Mouse (Mus musculus) limb, embryonic 14.5 days (tissue): ENCODE data around the gene Nell1. TPM values are rescaled to one million over a fixed set of nuclear protein-coding genes. Genes with fewer than 3 reads are reported as not detected.
A peak's percentile ranks its signal among the peaks of the same experiment; 100 is the strongest.

Source experiments
- ATAC-seq: fragments of 200-750 bp; cut with Nextera tagmentation; 2 replicates; pipeline ENCODE4 v1.8.0; 2017; ENCODE audit warnings: low read depth, moderate number of reproducible peaks, moderate TSS enrichment; ENCODE audit not compliant: low FRiP score
- DNase-seq: peaks from one replicate; pipeline ENCODE4 v3.0.0-alpha.2; 2015; ENCODE audit warnings: low spot score
- H3K27ac ChIP-seq: fragments of 300-500 bp; sonication (generic); replicated peaks from 2 replicates; pipeline ENCODE4 v1.5.1; 2014; ENCODE audit warnings: low read depth, mild to moderate bottlenecking, low read length, moderate library complexity, mixed read lengths
- H3K27me3 ChIP-seq: fragments of 300-500 bp; sonication (generic); 2 replicates; pipeline ENCODE4 v1.6.1; 2014; ENCODE audit warnings: low read length, mixed read lengths; ENCODE audit not compliant: control insufficient read depth, insufficient read depth
- H3K36me3 ChIP-seq: fragments of 300-500 bp; sonication (generic); 2 replicates; pipeline ENCODE4 v1.6.1; 2014; ENCODE audit warnings: mild to moderate bottlenecking, low read length, moderate library complexity, mixed read lengths; ENCODE audit not compliant: control insufficient read depth, insufficient read depth
- H3K4me1 ChIP-seq: fragments of 300-500 bp; sonication (generic); 2 replicates; pipeline ENCODE4 v1.6.1; 2014; ENCODE audit warnings: antibody characterized with exemption, low read length, mixed read lengths; ENCODE audit not compliant: control insufficient read depth, insufficient read depth
- H3K4me2 ChIP-seq: fragments of 300-500 bp; sonication (generic); replicated peaks from 2 replicates; pipeline ENCODE4 v1.6.1; 2014; ENCODE audit warnings: low read depth, mild to moderate bottlenecking, low read length, moderate library complexity; ENCODE audit not compliant: severe bottlenecking
- H3K4me3 ChIP-seq: fragments of 300-500 bp; sonication (generic); replicated peaks from 2 replicates; pipeline ENCODE4 v1.5.1; 2014; ENCODE audit warnings: low read length
- H3K9ac ChIP-seq: fragments of 300-500 bp; sonication (generic); 2 replicates; pipeline ENCODE4 v1.6.1; 2014; ENCODE audit warnings: mild to moderate bottlenecking, low read depth, low read length, moderate library complexity; ENCODE audit not compliant: severe bottlenecking
- H3K9me3 ChIP-seq: fragments of 300-500 bp; sonication (generic); 2 replicates; pipeline ENCODE4 v1.6.1; 2016; ENCODE audit warnings: low read length; ENCODE audit not compliant: control insufficient read depth
- POLR2A ChIP-seq: fragments of 200-500 bp; IDR thresholded peaks from 2 replicates; pipeline ENCODE4 v1.8.0; 2012; ENCODE audit warnings: inconsistent platforms, mild to moderate bottlenecking, moderate library complexity, borderline replicate concordance; ENCODE audit not compliant: insufficient read depth, insufficient read length; ENCODE audit errors: extremely low read depth
- WGBS: fragments of 180-500 bp; shearing (Covaris S2); extraction: QIAGEN DNeasy Blood & Tissue Kit; methylation state at CpG from one replicate; pipeline ENCODE4 v1.1.7; 2014; 5-methylcytosine and 5-hydroxymethylcytosine counted together
- polyA plus RNA-seq, 2 experiments: library from polyadenylated mRNA; depleted of rRNA in 1 of 2; stranded (reverse) in 1 of 2; unstranded in 1 of 2; fragments of >200 nt; fragmentation: Nextera tagmentation in 1 of 2; extraction: Ambion mirVana in 1 of 2; gene quantifications; 2 replicates each; pipeline versions ENCODE4 v1.2.1 to v1.2.3; 2012 to 2014

Gene Nell1
- polyA plus RNA-seq, 2 experiments = 4.8 to 5.2 TPM

DNA sequence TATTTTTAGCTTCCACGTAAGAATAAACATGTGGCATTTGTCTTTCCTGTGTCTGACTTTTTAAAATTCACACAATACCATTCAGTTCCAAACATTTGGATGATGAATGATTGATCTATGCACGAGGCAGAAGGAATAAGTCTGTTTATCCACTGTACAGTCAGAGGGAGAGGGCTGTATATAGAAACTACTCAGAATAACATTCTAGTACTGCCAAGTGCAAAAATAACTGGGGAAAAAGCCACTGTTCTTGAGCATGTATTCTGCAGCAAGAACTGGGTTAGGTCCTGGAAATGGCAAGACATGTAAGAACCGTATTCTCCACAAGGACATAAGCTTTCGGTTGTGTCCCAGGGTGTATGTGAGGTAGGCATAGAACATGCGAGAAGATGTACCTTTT is 187.9 kb downstream of the Nell1 start:
- Histone ChIP-seq H3K9me3 (no peaks in the 10 kb centered on the region), H3K27me3 (no peaks in the 10 kb centered on the region), H3K9ac (no peak overlapping the region), H3K36me3 (no peaks in the 10 kb centered on the region), H3K4me3 (no peak overlapping the region), H3K4me1 (no peaks in the 10 kb centered on the region), H3K27ac (no peak overlapping the region), H3K4me2 (no peak overlapping the region)
- WGBS = 83% methylated on average over 5 of the region's 5 CpGs
- DNase-seq (no peak), ATAC-seq (no peak)
- TF ChIP-seq POLR2A = no peak

DNA sequence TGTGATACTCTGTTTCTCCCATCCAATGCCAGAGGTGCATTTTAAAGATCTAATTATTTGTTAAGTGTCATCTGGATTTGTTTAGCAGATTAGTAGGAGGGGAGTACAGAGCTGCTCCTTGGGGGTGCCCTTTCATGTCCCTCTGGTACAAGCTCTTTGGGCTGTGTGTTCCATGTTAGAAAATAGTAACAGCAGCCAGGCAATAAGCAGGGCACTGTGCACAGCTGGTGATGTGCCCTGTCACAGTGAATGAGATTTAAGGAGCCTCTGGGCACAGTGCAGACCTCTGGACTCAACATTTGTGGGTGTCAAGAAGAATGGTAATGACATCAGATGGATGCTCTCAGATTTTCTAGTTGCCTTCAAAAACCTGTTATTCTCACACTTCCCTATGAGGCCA is 194.1 kb downstream of the Nell1 start:
- no peaks in the 10 kb centered on the region for H3K27me3 ChIP-seq
- no peak overlapping the region for H3K4me3 ChIP-seq
- H3K9ac ChIP-seq = no peak overlapping the region
- no peak overlapping the region for H3K4me2 ChIP-seq
- no peaks in the 10 kb centered on the region for H3K4me1 ChIP-seq
- no peaks in the 10 kb centered on the region for H3K36me3 ChIP-seq
- H3K9me3 ChIP-seq = no peaks in the 10 kb centered on the region
- TF ChIP-seq POLR2A = no peak
- DNase-seq (no peak), ATAC-seq (no peak)
- no peak overlapping the region for H3K27ac ChIP-seq

DNA sequence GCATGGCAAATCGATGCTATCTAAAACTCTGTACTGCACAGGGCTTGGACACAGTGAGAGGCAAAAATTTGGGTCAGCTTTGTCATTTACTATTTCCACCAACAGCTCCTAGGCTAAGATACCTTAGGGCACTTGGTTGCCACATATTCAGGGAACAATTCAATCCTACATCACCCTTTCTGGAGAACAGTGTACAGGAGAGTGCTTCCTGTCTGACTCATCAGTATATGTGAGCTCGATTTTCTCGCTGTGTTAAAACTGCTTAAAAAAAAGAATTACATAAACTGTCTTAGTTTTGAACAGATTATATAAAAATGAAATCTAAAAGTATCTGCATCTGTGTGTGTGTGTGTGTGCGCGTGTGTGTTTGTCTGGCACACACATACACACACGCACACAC is 211.6 kb downstream of the Nell1 start:
- Histone ChIP-seq H3K9me3 (no peaks in the 10 kb centered on the region), H3K4me3 (no peak overlapping the region), H3K27ac (no peak overlapping the region), H3K9ac (no peak overlapping the region), H3K4me1 (no peaks in the 10 kb centered on the region), H3K27me3 (no peaks in the 10 kb centered on the region), H3K4me2 (no peak overlapping the region), H3K36me3 (no peaks in the 10 kb centered on the region)
- WGBS = 92% methylated on average over 6 of the region's 6 CpGs
- no peak for TF ChIP-seq POLR2A
- ATAC-seq (no peak), DNase-seq (no peak)

DNA sequence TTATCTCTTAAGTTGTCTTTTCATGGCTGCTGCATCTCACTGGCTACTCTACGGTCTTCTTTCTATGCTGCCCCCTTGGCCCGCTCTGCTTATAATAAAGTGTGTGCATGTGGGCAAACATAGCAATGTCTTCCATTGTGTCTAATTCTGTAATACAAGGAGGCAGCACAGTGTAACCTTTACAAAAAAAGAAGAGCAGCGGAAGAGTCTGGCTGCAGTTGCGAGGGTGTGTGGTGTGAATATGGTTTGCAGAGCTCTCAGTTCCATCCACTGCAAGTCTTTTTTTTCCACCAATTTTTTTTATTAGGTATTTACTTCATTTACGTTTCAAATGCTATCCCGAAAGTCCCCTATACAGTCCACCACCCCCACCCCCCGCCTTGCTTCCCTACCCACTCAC is 219.3 kb downstream of the Nell1 start:
- Histone ChIP-seq H3K27me3 (no peaks in the 10 kb centered on the region), H3K36me3 (no peaks in the 10 kb centered on the region), H3K9me3 (no peaks in the 10 kb centered on the region), H3K4me1 (no peaks in the 10 kb centered on the region), H3K27ac (no peak overlapping the region), H3K9ac (no peak overlapping the region), H3K4me3 (no peak overlapping the region), H3K4me2 (no peak overlapping the region)
- no peak for TF ChIP-seq POLR2A
- DNase-seq (no peak), ATAC-seq (no peak)
- 85% methylated on average over 7 of the region's 7 CpGs for WGBS

DNA sequence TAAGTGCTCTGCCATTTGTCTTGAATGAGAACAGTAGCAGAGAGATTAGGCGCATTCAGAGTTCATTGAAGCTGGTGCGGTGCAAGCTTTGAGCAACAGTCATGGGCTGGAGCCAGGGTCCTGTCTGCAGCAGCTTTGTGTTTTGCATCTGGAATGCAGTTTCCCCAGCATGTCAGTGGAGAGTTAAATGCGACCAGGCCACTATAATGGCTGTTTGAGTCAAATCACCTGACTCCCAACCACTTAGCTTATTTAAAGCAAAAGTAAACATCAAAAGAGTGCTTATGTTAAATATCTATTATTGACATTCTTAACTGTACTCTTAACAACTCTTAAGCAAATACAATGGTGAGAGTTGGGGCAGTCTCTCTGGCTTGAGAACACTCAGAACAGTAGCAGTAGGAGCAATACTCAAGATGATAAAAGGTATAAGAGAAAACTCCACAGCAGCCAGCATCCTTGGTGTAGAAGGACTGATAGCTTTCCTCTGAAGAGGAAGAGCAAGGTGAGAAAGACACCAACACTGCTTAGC is 220.5 kb downstream of the Nell1 start:
- H3K4me3 ChIP-seq = no peak overlapping the region

DNA sequence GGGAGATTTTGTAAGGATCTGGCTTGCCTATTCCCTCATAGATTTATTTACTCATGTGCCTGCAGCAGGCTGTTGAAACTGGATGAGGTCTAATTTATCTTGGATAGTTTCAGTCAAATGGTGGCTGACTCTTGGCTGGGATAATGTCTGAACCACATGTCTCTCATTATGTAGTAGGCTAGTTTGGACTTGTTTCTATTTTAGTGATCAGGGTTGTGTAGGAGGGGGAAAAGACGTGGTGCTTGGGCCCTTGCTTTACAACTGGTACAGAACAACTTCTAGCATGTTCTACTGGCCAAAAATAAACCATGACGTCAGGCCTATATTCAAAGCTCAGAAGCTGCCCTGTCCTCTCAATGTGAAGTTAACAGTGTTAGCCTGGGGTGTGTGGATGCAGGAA is 230.6 kb downstream of the Nell1 start:
- H3K36me3 ChIP-seq = no peaks in the 10 kb centered on the region
- peak; percentile 83 for ATAC-seq
- no peaks in the 10 kb centered on the region for H3K27me3 ChIP-seq
- H3K4me1 ChIP-seq = no peaks in the 10 kb centered on the region; the same call in 1 of the 2 replicates
- no peak overlapping the region for H3K4me2 ChIP-seq
- no peak overlapping the region for H3K27ac ChIP-seq
- H3K9ac ChIP-seq = no peak overlapping the region
- no peak overlapping the region for H3K4me3 ChIP-seq
- H3K9me3 ChIP-seq = no peaks in the 10 kb centered on the region
- TF ChIP-seq POLR2A = no peak
- peak; percentile 57 for DNase-seq
- 36% methylated on average over 2 of the region's 2 CpGs for WGBS

More for the DNA sequence above, 220.5 kb downstream of the Nell1 start:
- ATAC-seq (no peak), DNase-seq (no peak)
- Histone ChIP-seq H3K9ac (no peak overlapping the region), H3K27me3 (no peaks in the 10 kb centered on the region), H3K36me3 (no peaks in the 10 kb centered on the region), H3K9me3 (no peaks in the 10 kb centered on the region), H3K4me1 (no peaks in the 10 kb centered on the region), H3K27ac (no peak overlapping the region), H3K4me2 (no peak overlapping the region)
- TF ChIP-seq POLR2A = no peak
- 61% methylated on average over 3 of the region's 3 CpGs for WGBS
